Comparison of ENCODE assay signal across 1 mouse cellular context in the genomic region with DNA sequence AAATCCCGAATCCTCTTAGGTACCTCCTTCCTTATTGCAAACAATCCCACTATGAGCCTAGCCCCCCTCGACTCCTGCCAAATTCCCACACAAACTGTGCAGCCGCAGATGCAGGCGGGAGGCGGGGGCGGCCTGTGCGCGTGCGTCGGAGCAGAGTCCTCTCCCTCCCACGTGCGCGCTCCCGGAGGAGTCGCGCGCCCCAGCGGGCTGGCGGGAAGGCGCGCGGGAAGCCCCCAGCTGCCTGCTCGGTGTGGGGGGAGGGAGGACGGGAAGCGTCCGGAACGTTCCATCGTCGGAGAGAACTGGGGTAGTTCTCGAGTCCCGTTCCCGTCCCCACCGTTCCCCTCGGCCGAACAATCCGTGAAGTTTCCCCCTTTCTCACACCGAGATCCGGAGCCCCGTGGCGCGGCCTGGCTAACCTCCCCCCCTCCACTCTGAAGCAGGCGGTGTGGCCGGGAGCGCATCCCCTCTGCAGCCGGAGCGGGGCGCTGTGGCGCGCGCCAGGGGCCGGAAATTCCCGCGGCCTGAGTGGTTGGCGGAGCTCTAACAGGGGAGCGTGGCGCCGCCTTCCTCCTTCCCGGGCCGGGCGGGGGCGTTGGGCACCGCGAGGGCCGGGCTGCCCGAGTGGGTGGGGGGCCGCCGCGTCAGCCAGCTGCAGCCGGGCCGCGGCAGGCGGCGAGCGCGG.
TF ChIP-seq lines count a peak whose summit lies in the region.

No protein-coding gene starts in this region.

TF ChIP-seq in MEL, 35 proteins besides CTCF, POLR2A, EP300 and RAD21 (continued from another document):
- peak; percentile 49; the same call in 1 of the 2 replicates for TF ChIP-seq MXI1 (IDR thresholded peaks at IDR 0.05; ENCODE audit: low read depth, low read length)
- peak; percentile 86 for TF ChIP-seq E2F4 (IDR thresholded peaks at IDR 0.05; ENCODE audit: borderline replicate concordance, low read depth, low read length)
- peak; percentile 42; the same call in 1 of the 2 replicates for TF ChIP-seq TBP (IDR thresholded peaks at IDR 0.05; ENCODE audit: low read depth, low read length)
- TF ChIP-seq MAX (IDR thresholded peaks at IDR 0.05; ENCODE audit: low read length), result peak; percentile 53; the same call in 1 of the 2 replicates
- TF ChIP-seq ETS1 (IDR thresholded peaks at IDR 0.05; ENCODE audit: low read depth, low read length), result peak; percentile 9; the same call in 1 of the 2 replicates
- 0 out of 2 replicates have a peak, but pooled peaks have one; percentile 43 for TF ChIP-seq ZMIZ1 (IDR thresholded peaks at IDR 0.05; ENCODE audit: low read depth, low read length)
- TF ChIP-seq ZNF384 (IDR thresholded peaks at IDR 0.05; ENCODE audit: low read depth, low read length), result no peak
- peak; percentile 72 for TF ChIP-seq HCFC1 (IDR thresholded peaks at IDR 0.05; ENCODE audit: low read depth, low read length)
